Mouse (Mus musculus) bone marrow macrophage, adult 2 months (primary cell): Measurements from ENCODE around the gene Zzz3.

ENCODE experiments used
- CTCF ChIP-seq: IDR thresholded peaks from 2 replicates; pipeline ENCODE4 v1.5.1; 2012; ENCODE audit warnings: low read depth, mild to moderate bottlenecking, low read length, moderate library complexity
- POLR2A ChIP-seq: IDR thresholded peaks from 2 replicates; pipeline ENCODE4 v1.6.1; 2012; ENCODE audit warnings: mild to moderate bottlenecking, low read depth, low read length, borderline replicate concordance

DNA sequence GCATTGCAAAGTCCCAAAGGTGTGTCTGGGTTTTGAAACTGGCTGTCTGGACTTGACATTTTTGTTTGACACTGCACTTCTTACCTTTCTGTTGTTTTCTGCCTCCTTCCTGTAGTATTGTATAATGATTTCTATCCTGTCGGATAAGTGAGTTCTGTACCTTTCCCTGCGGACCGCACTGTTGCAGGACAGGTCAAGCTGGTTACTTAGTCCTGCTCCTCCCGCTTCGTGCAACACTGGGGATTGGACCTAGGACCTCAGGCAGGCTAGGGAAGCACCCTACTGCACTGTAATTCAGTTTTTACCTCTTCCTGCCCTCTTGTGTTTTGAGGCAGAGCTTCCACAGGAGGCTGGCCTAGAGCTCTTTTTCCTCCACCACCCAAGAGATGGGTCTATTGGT is 5.2 kb downstream of the Zzz3 start:
- TF ChIP-seq CTCF (no peak), POLR2A (no peak)
